Mouse (Mus musculus) embryonic stem cell, embryonic (primary cell): ENCODE measurements around the gene Ndufs6.

ENCODE experiments used
- CTCF ChIA-PET, 4 experiments: fragments of 300-600 bp in 2 of 4; fragments of 350-600 bp in 2 of 4; sonication (Branson Sonifier 250); formaldehyde crosslinking; loops; one replicate each; lab custom pipeline; 2022; ENCODE audit warnings: inconsistent platforms in 2 of 4; lab: Charles Lee
- POLR2A ChIA-PET, 4 experiments: fragments of 300-600 bp in 2 of 4; fragments of 350-600 bp in 2 of 4; sonication (Branson Sonifier 250); formaldehyde crosslinking; loops; one replicate each; lab custom pipeline; 2022; ENCODE audit warnings: antibody characterized with exemption in 4 of 4, inconsistent platforms in 1 of 4; lab: Charles Lee

Ndufs6 gene

GRCm38 (mm10) chr13:73330844-73331501 is 2.6 kb upstream of the Ndufs6 start:
- CTCF ChIA-PET, result interaction anchor here in 1 of 4 experiments (1.8 kb wide), 1 partner anchor 15 kb away, joined by 5 read pairs; no protein-coding TSS in a partner anchor
- POLR2A ChIA-PET, result interaction anchor here (0.6 to 11.6 kb wide), 13 partner anchors 8 to 171 kb away, joined by 3 to 221 read pairs (median 5); no protein-coding TSS in a partner anchor

- ChIA-PET CTCF (interaction anchor here in 1 of 4 experiments (1.4 kb wide), 1 partner anchor 13 kb away, joined by 3 read pairs; no protein-coding TSS in a partner anchor), POLR2A (interaction anchor here in 1 of 4 experiments (1.0 to 1.9 kb wide), 4 partner anchors 9 to 23 kb away, joined by 3 to 6 read pairs (median 4); no protein-coding TSS in a partner anchor)
Observed at GRCm38 (mm10) chr13:73323406-73323805, 4.9 kb downstream of the Ndufs6 start.

GRCm38 (mm10) chr13:73322626-73323025 is 5.7 kb downstream of the Ndufs6 start:
- ChIA-PET CTCF (interaction anchor here in 2 of 4 experiments (1.4 kb wide), 2 partner anchors 12 kb away, joined by 3 to 4 read pairs; no protein-coding TSS in a partner anchor), POLR2A (interaction anchor here in 1 of 4 experiments (1.9 kb wide), 1 partner anchor 8 kb away, joined by 5 read pairs; no protein-coding TSS in a partner anchor)

- CTCF ChIA-PET, result interaction anchor here in 2 of 4 experiments (1.0 to 1.8 kb wide), 2 partner anchors 9 to 160 kb away, joined by 3 to 9 read pairs; no protein-coding TSS in a partner anchor
Observed at GRCm38 (mm10) chr13:73320048-73320447, 8.3 kb downstream of the Ndufs6 start.

GRCm38 (mm10) chr13:73310183-73310929 is 18.0 kb downstream of the Ndufs6 start:
- ChIA-PET POLR2A (interaction anchor here (0.5 to 3.4 kb wide), 12 partner anchors 10 to 682 kb away, joined by 3 to 12 read pairs (median 4); partner anchors contain the start of genes Irx2 (in 1 of the 4), Mrpl36 (in 1 of the 4) and Ndufs6 (in 1 of the 4)), CTCF (interaction anchor here (0.5 to 3.2 kb wide), 49 partner anchors 7 to 614 kb away, joined by 3 to 32 read pairs (median 4); partner anchors contain the start of genes Mrpl36 (in 3 of the 4) and Ndufs6 (in 3 of the 4))

More at GRCm38 (mm10) chr13:73320048-73320447, 8.3 kb downstream of the Ndufs6 start:
- POLR2A ChIA-PET, result interaction anchor here in 1 of 4 experiments (0.9 to 1.3 kb wide), 2 partner anchors 11 to 38 kb away, joined by 3 read pairs; no protein-coding TSS in a partner anchor

GRCm38 (mm10) chr13:73306430-73306829 is 21.9 kb downstream of the Ndufs6 start:
- CTCF ChIA-PET, result interaction anchor here in 2 of 4 experiments (0.7 to 1.8 kb wide), 4 partner anchors 18 to 146 kb away, joined by 3 to 9 read pairs (median 4); no protein-coding TSS in a partner anchor
- POLR2A ChIA-PET, result interaction anchor here in 3 of 4 experiments (0.6 to 2.1 kb wide), 9 partner anchors 10 to 209 kb away, joined by 3 to 7 read pairs (median 4); partner anchors contain the start of genes Mrpl36 (in 3 of the 3) and Ndufs6 (in 3 of the 3)

- ChIA-PET CTCF (interaction anchor here in 3 of 4 experiments (0.6 to 1.8 kb wide), 5 partner anchors 32 to 151 kb away, joined by 3 to 9 read pairs (median 5); no protein-coding TSS in a partner anchor), POLR2A (interaction anchor here in 3 of 4 experiments (0.9 to 2.1 kb wide), 10 partner anchors 10 to 44 kb away, joined by 3 to 7 read pairs (median 4); partner anchors contain the start of genes Mrpl36 (in 3 of the 3) and Ndufs6 (in 3 of the 3))
Observed at GRCm38 (mm10) chr13:73306085-73306410, 22.3 kb downstream of the Ndufs6 start.

GRCm38 (mm10) chr13:73305398-73306084 is 22.8 kb downstream of the Ndufs6 start:
- POLR2A ChIA-PET, result interaction anchor here in 3 of 4 experiments (0.9 to 2.1 kb wide), 8 partner anchors 9 to 43 kb away, joined by 3 to 7 read pairs (median 4); partner anchors contain the start of genes Mrpl36 (in 2 of the 3) and Ndufs6 (in 2 of the 3)
- CTCF ChIA-PET, result interaction anchor here (0.5 to 1.8 kb wide), 5 partner anchors 24 to 284 kb away, joined by 3 to 9 read pairs (median 5); no protein-coding TSS in a partner anchor

- CTCF ChIA-PET, result no interaction called here
- POLR2A ChIA-PET, result no interaction called here
Observed at GRCm38 (mm10) chr13:73304729-73305128, 23.6 kb downstream of the Ndufs6 start.

- CTCF ChIA-PET, result no interaction called here
- POLR2A ChIA-PET, result no interaction called here
Observed at GRCm38 (mm10) chr13:73299322-73299721, 29.0 kb downstream of the Ndufs6 start.

- ChIA-PET CTCF (no interaction called here), POLR2A (no interaction called here)
Observed at GRCm38 (mm10) chr13:73298717-73299116, 29.6 kb downstream of the Ndufs6 start.

- CTCF ChIA-PET, result interaction anchor here in 1 of 4 experiments (1.1 kb wide), 1 partner anchor 37 kb away, joined by 3 read pairs; no protein-coding TSS in a partner anchor
Observed at GRCm38 (mm10) chr13:73291102-73291501, 37.2 kb downstream of the Ndufs6 start.

GRCm38 (mm10) chr13:73290206-73290605 is 38.1 kb downstream of the Ndufs6 start:
- CTCF ChIA-PET, result interaction anchor here in 3 of 4 experiments (0.6 to 2.5 kb wide), 5 partner anchors 14 to 649 kb away, joined by 3 to 11 read pairs (median 3); no protein-coding TSS in a partner anchor
- POLR2A ChIA-PET, result interaction anchor here in 2 of 4 experiments (1.0 to 1.7 kb wide), 2 partner anchors 25 to 39 kb away, joined by 3 read pairs; partner anchors contain the start of genes Mrpl36 (in 1 of the 2) and Ndufs6 (in 1 of the 2)

More at GRCm38 (mm10) chr13:73291102-73291501, 37.2 kb downstream of the Ndufs6 start:
- POLR2A ChIA-PET, result interaction anchor here in 1 of 4 experiments (0.6 kb wide), 1 partner anchor 37 kb away, joined by 4 read pairs; no protein-coding TSS in a partner anchor

GRCm38 (mm10) chr13:73283534-73283933 is 44.8 kb downstream of the Ndufs6 start:
- ChIA-PET CTCF (interaction anchor here in 1 of 4 experiments (1.3 kb wide), 1 partner anchor 124 kb away, joined by 3 read pairs; no protein-coding TSS in a partner anchor), POLR2A (interaction anchor here in 1 of 4 experiments (0.6 kb wide), 1 partner anchor 18 kb away, joined by 4 read pairs; no protein-coding TSS in a partner anchor)

GRCm38 (mm10) chr13:73282407-73282806 is 45.9 kb downstream of the Ndufs6 start:
- ChIA-PET POLR2A (interaction anchor here in 1 of 4 experiments (0.6 kb wide), 1 partner anchor 16 kb away, joined by 4 read pairs; no protein-coding TSS in a partner anchor), CTCF (interaction anchor here in 2 of 4 experiments (0.6 to 1.3 kb wide), 2 partner anchors 23 to 123 kb away, joined by 3 read pairs; no protein-coding TSS in a partner anchor)

GRCm38 (mm10) chr13:73279196-73279595 is 49.1 kb downstream of the Ndufs6 start:
- POLR2A ChIA-PET, result no interaction called here
- CTCF ChIA-PET, result interaction anchor here in 2 of 4 experiments (0.5 to 0.7 kb wide), 2 partner anchors 24 to 172 kb away, joined by 3 to 4 read pairs; no protein-coding TSS in a partner anchor
